Mouse (Mus musculus): ENCODE measurements around the gene Olfr172.

DNA sequence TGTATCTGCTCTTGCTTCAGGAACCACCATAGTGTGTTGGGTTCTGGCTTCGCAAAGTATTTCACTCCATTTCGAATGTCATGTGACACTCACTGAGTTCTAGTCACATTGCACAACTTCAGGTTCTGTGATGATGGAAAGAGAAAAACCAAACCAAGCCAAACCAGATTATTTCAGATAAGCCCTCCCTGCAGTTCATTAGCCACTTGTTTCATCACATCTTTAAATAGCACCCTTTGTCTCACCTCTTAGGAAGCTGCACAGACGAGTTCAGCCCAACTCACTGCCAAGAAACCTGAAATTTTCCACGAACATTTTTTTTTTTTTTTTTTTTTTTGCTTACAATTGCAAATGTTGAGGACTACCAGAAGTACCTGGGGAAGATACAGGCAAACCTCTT lies 16.3 kb downstream of the Olfr172 start:
- TF ChIP-seq CTCF (IDR thresholded peaks at IDR 0.05; ENCODE audit: borderline replicate concordance, extremely low read depth, insufficient read depth, insufficient read length) (no peak), POLR2A (IDR thresholded peaks at IDR 0.05; ENCODE audit: borderline replicate concordance, extremely low read depth, insufficient read depth, insufficient read length, poor library complexity, severe bottlenecking) (no peak)

Measured in brain, embryonic 14.5 days (tissue).